Mouse (Mus musculus): ENCODE measurements at regions not wholly inside any gene's neighbourhood (a gene's known extent, or its start where the extent isn't known, plus 50 kb on each side); places are given as distances from the start of the nearest gene placed in this dataset.

- no peak for TF ChIP-seq POLR2A (IDR thresholded peaks at IDR 0.05; ENCODE audit: borderline replicate concordance, extremely low read depth, low read depth, low read length)
- TF ChIP-seq CTCF (IDR thresholded peaks at IDR 0.05; ENCODE audit: insufficient read depth, low read length) = no peak
Observed at GRCm38 (mm10) chr8:78023936-78024335, 189.2 kb upstream of the Ttc29 start.

All from lung, adult 2 months (tissue).